Mouse (Mus musculus): ENCODE measurements around the gene St3gal4. TPM values are rescaled to one million over a fixed set of nuclear protein-coding genes. Genes with fewer than 3 reads are reported as not detected.

St3gal4 gene
- 46.6 TPM for total RNA-seq (2023)

GRCm38 (mm10) chr9:35119168-35119567 lies at the start of gene St3gal4:
TSS of gene St3gal4 (minus strand) at chr9:35119268.

Other genes with a start within 250 kb of the St3gal4 start
- 26.7 TPM for gene Dcps, start 56.8 kb upstream of the St3gal4 start, total RNA-seq (2023)
- 101 TPM for gene Srpr, start 80.9 kb upstream of the St3gal4 start, total RNA-seq (2023)
- gene Tirap, start 81.0 kb upstream of the St3gal4 start, total RNA-seq (2023), result 7.1 TPM
- gene Foxred1, start 91.8 kb upstream of the St3gal4 start, total RNA-seq (2023), result 24.1 TPM
- 23.7 TPM for gene Fam118b, start 148.5 kb upstream of the St3gal4 start, total RNA-seq (2023)
- 32.7 TPM for gene Rpusd4, start 148.6 kb upstream of the St3gal4 start, total RNA-seq (2023)

Measured in CD4-positive naive resting alpha-beta T cell, adult 57 days (primary cell).